Mouse (Mus musculus): ENCODE measurements around the gene Calhm6.

Calhm6 gene

DNA sequence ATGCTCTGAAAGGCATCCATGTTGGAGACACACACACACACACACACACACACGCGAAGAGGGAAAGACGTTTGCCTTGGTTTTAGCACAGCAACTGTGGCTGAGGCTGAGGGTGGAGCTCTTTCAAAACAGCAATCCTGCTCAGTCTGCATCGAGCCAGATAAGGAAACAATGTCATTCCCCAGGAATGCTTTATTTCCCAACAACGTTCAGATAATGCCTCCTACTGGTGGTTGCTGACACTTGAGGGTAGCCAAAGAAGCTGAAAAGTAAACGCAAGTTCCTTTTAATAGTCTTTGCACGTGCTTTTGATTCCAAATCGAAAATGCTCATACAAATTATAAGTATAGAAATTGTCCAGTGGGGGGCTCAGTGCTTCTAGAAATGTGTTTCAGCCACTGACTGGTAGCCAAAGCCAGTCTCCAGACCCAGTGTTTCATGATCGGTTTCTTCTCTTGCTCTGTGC is 31.3 kb downstream of the Calhm6 start, which contains the start of gene Calhm5:
Calhm5 (minus strand) TSS at position 102 of the 466 bp plus-strand sequence.
- peak; percentile 94 for DNase-seq

DNA sequence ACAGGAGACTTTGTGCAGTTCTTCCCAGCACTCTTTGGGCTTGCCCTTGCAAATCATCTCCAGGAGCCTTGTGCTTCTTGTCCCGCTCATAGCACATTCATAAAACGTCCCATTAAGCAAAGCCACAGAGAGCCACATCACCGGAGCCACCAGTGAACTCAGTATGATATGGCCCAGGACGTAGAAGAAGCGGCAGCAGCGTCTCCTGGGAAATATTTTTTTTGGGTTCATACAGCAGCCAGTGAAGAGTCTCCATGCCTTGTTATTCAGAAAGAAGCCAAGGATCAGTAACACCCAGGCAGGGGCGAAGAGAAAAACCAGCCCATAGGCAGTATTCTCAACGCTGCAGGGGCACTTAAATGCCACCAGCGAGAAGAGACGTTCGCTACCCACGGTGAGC is 31.8 kb downstream of the Calhm6 start:
- no peak for DNase-seq

DNA sequence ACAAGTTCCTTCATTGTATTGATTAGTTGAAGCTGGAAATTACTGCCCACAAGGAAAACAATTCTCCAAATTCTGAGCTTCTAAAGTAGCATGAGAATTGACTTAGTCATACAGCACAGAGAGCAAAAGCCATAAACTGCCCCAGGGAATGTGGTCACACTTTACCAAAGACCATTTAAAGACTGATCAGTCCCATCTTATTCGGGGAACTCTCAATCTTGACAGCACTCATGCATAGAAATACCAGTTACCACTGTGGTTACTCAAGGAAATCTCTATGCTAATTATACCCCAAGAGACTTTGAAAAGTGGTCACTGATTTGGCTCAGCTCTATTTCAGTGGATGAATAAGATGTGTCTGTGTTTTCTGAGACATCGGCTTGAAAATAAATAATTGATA is 32.6 kb downstream of the Calhm6 start:
- no peak for DNase-seq

GRCm38 (mm10) chr10:34091888-34092287 is 35.9 kb downstream of the Calhm6 start:
- DNase-seq = no peak

- DNase-seq = no peak
Observed at GRCm38 (mm10) chr10:34090481-34090880, 37.3 kb downstream of the Calhm6 start.

DNA sequence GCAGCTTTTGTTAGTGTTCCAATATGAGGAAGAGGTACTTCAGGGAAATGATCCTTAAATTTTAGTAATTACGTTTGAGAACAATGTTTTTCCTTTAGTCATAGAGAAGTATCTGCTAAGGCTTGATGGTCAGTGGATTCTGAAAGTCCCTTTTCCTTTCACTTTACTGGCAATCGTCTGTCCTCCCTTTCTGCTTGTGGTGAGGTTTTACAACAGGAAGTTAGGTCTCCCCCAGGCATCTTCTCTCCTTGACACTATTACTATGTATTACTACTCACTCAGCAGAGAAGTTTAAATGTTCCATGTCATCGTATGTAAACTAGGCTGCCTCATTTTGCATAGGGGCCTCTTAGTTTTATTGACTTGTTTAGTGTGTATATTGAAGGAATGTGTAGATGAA is 38.3 kb downstream of the Calhm6 start:
- DNase-seq = no peak

GRCm38 (mm10) chr10:34088515-34088914 is 39.3 kb downstream of the Calhm6 start:
- DNase-seq = no peak

DNA sequence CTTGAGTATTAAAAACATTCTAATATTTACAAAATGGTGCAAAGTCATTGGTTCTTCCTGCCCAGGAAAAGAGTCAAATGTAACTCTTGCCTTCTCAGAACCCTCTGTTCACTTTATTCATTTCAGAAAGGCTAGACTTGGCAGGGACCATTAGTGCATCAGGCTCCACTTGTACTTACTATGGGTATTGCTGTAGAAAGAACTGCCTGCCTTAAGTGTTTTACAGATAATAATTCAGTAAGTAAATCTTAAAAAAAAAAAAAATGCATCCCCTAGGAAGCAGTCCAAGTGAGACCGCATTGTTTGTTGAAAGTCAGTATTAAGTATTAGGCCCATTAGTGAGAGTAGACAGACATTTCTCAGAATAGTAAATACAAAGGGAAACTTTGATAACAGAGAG is 41.3 kb downstream of the Calhm6 start:
- DNase-seq = no peak
